Mouse (Mus musculus) layer of hippocampus, adult 18-20 months (tissue): Measurements from ENCODE around the gene Ttc39d. TPM values are rescaled to one million over a fixed set of nuclear protein-coding genes. Genes with fewer than 3 reads are reported as not detected.

Source experiments
- DNase-seq, 2 experiments: peaks; one replicate each; pipeline ENCODE4 v3.0.0; 2022; ENCODE audit warnings: low spot score in 2 of 2
- total RNA-seq, 2 experiments: library from RNA; stranded (reverse); gene quantifications; 2 replicates each; pipeline ENCODE4 v1.2.3; 2021

The Ttc39d gene
- total RNA-seq, 2 experiments from 2014 or later, result 0.12 to 0.30 TPM

- no peak for DNase-seq
These were observed 47.9 kb downstream of the Ttc39d start for GRCm38 (mm10) chr17:80255208-80255607.

GRCm38 (mm10) chr17:80267065-80267464, 59.8 kb downstream of the Ttc39d start:
- DNase-seq, result no peak

Other genes with a start within 250 kb of the Ttc39d start
- 10 to 100 TPM; 59.8 to 59.9 TPM for gene Hnrnpll, start 145.1 kb upstream of the Ttc39d start, total RNA-seq
- gene Galm, start 80.0 kb upstream of the Ttc39d start, total RNA-seq, result 1 to 10 TPM; 3.2 to 6.1 TPM
- gene Srsf7, start 153 bp upstream of the Ttc39d start, total RNA-seq, result 100 to 1,000 TPM; 125 to 128 TPM
- gene Gemin6, start 17.0 kb downstream of the Ttc39d start, total RNA-seq, result 1 to 10 TPM; 6.1 to 6.4 TPM
- gene Morn2, start 82.7 kb downstream of the Ttc39d start, total RNA-seq, result 10 to 100 TPM; 16.0 to 18.3 TPM
- gene Dhx57, start 83.0 kb downstream of the Ttc39d start, total RNA-seq, result 10 to 100 TPM; 34.4 to 34.7 TPM
- gene Arhgef33, start 99.9 kb downstream of the Ttc39d start, total RNA-seq, result 1 to 10 TPM; 2.4 to 2.9 TPM
- 1 to 10 TPM; 1.7 to 1.8 TPM for gene Gm10190, start 166.1 kb downstream of the Ttc39d start, total RNA-seq